Mouse (Mus musculus) olfactory bulb, adult 2 months (tissue): ENCODE data around the gene Brpf3. TPM values are rescaled to one million over a fixed set of nuclear protein-coding genes. Genes with fewer than 3 reads are reported as not detected.

Source experiments
- H3K27ac ChIP-seq: fragments of 200-500 bp; 2 replicates; pipeline ENCODE4 v1.5.1; 2012; ENCODE audit warnings: low read depth, low read length; ENCODE audit not compliant: insufficient read depth
- H3K4me1 ChIP-seq: fragments of 200-500 bp; 2 replicates; pipeline ENCODE4 v1.6.1; 2012; ENCODE audit warnings: low read length; ENCODE audit not compliant: control insufficient read depth, insufficient read depth
- H3K4me3 ChIP-seq: fragments of 200-500 bp; 2 replicates; pipeline ENCODE4 v1.5.1; 2012; ENCODE audit warnings: mild to moderate bottlenecking, low read depth, low read length, moderate library complexity; ENCODE audit not compliant: insufficient read depth
- CTCF ChIP-seq: fragments of 200-500 bp; IDR thresholded peaks from 2 replicates; pipeline ENCODE4 v1.5.1; 2012; ENCODE audit warnings: low read depth, mild to moderate bottlenecking, low read length, moderate library complexity; ENCODE audit not compliant: insufficient read depth
- POLR2A ChIP-seq: fragments of 200-500 bp; IDR thresholded peaks from 2 replicates; pipeline ENCODE4 v1.6.1; 2012; ENCODE audit warnings: mild to moderate bottlenecking, low read depth, low read length, moderate library complexity; ENCODE audit not compliant: insufficient read depth
- WGBS: fragments of 180-500 bp; shearing (Covaris S2); methylation state at CpG from one replicate; pipeline ENCODE4 v1.1.7; 2018; 5-methylcytosine and 5-hydroxymethylcytosine counted together
- polyA plus RNA-seq: library from polyadenylated mRNA; stranded (reverse); fragments of >200 nt; gene quantifications from 2 replicates; pipeline ENCODE4 v1.2.4, GENCODE M21; 2012; ENCODE audit warnings: low replicate concordance; ENCODE audit not compliant: missing spikeins, insufficient read depth, insufficient read length

Gene Brpf3
- polyA plus RNA-seq = not detected in 2 replicates

GRCm38 (mm10) chr17:28800671-28801412 lies at the start of gene Brpf3:
Brpf3 (plus strand) TSS chr17:28801090.
- WGBS = under 1% methylated on average over 92 of the region's 99 CpGs
- H3K4me3 ChIP-seq = peak within 1 kb of the TSS; percentile 97
- TF ChIP-seq CTCF (no peak; the same call in 1 of the 2 replicates), POLR2A (peak; percentile 65; the same call in 1 of the 2 replicates)

GRCm38 (mm10) chr17:28756447-28756846 lies 44.4 kb upstream of the Brpf3 start:
- 73% methylated on average over 5 of the region's 5 CpGs for WGBS
- no peak overlapping the region for H3K4me3 ChIP-seq
- H3K27ac ChIP-seq = no peak overlapping the region
- no peaks in the 10 kb centered on the region for H3K4me1 ChIP-seq
- no peak for TF ChIP-seq POLR2A
- no peak for TF ChIP-seq CTCF

More at GRCm38 (mm10) chr17:28800671-28801412, at the start of gene Brpf3:
- Histone ChIP-seq H3K4me1 (peaks cover 14% of the 10 kb centered on the region), H3K27ac (peak within 1 kb of the TSS; percentile 94)

GRCm38 (mm10) chr17:28757470-28757869 lies 43.4 kb upstream of the Brpf3 start:
- 71% methylated on average over 2 of the region's 2 CpGs for WGBS
- Histone ChIP-seq H3K27ac (no peak overlapping the region), H3K4me3 (no peak overlapping the region), H3K4me1 (no peaks in the 10 kb centered on the region)
- TF ChIP-seq POLR2A (no peak), CTCF (no peak)

GRCm38 (mm10) chr17:28760736-28761312 lies 40.1 kb upstream of the Brpf3 start:
- TF ChIP-seq CTCF = no peak
- no peak for TF ChIP-seq POLR2A
- 83% methylated on average over 8 of the region's 8 CpGs for WGBS
- H3K4me1 ChIP-seq = no peaks in the 10 kb centered on the region
- H3K27ac ChIP-seq = no peak overlapping the region
- no peak overlapping the region for H3K4me3 ChIP-seq

- 13% methylated on average over 3 of the region's 3 CpGs for WGBS
- Histone ChIP-seq H3K4me3 (no peak overlapping the region), H3K27ac (no peak overlapping the region), H3K4me1 (no peaks in the 10 kb centered on the region)
- TF ChIP-seq CTCF (peak; percentile 69; the same call in 1 of the 2 replicates), POLR2A (no peak)
Observed at GRCm38 (mm10) chr17:28761871-28762270, 39.0 kb upstream of the Brpf3 start.

- WGBS = 79% methylated on average over 3 of the region's 3 CpGs
- Histone ChIP-seq H3K4me1 (peaks cover 15% of the 10 kb centered on the region), H3K4me3 (no peak overlapping the region), H3K27ac (no peak overlapping the region)
- TF ChIP-seq POLR2A (no peak), CTCF (no peak)
Observed at GRCm38 (mm10) chr17:28766203-28766602, 34.7 kb upstream of the Brpf3 start.

GRCm38 (mm10) chr17:28766781-28767515 lies 33.9 kb upstream of the Brpf3 start:
- WGBS = 79% methylated on average over 11 of the region's 11 CpGs
- H3K4me1 ChIP-seq = peaks cover 15% of the 10 kb centered on the region

GRCm38 (mm10) chr17:28769121-28769874 lies 31.6 kb upstream of the Brpf3 start, which contains the start of gene Mapk13:
Mapk13 (plus strand) TSS chr17:28769297.
- TF ChIP-seq CTCF (no peak), POLR2A (no peak)
- peaks cover 15% of the 10 kb centered on the region for H3K4me1 ChIP-seq
- peak within 1 kb of the TSS; percentile 16 for H3K4me3 ChIP-seq
- 4% methylated on average over 58 of the region's 58 CpGs for WGBS
- no peak within 1 kb of the TSS for H3K27ac ChIP-seq

More at GRCm38 (mm10) chr17:28766781-28767515, 33.9 kb upstream of the Brpf3 start:
- TF ChIP-seq POLR2A = no peak
- no peak for TF ChIP-seq CTCF
- Histone ChIP-seq H3K27ac (no peak overlapping the region), H3K4me3 (no peak overlapping the region)
